Mouse (Mus musculus): ENCODE data around the gene Ly6g6e. TPM values are rescaled to one million over a fixed set of nuclear protein-coding genes. Genes with fewer than 3 reads are reported as not detected.
"Not testable (repeated sequence)": the region's sequence is repeated elsewhere in the genome, so short reads cannot be mapped to it uniquely, and the experiment has no call there.

Ly6g6e gene
- polyA plus RNA-seq, 2 experiments from 2014 or later: not detected

GRCm38 (mm10) chr17:35104079-35104478 is 27.4 kb downstream of the Ly6g6e start:
- no peak for ATAC-seq

GRCm38 (mm10) chr17:35104754-35105153 is 28.1 kb downstream of the Ly6g6e start:
- ATAC-seq: no peak

GRCm38 (mm10) chr17:35105740-35106389 is 29.2 kb downstream of the Ly6g6e start:
- no peak for ATAC-seq

- ATAC-seq: no peak
Measured at GRCm38 (mm10) chr17:35106522-35106921, 29.8 kb downstream of the Ly6g6e start.

GRCm38 (mm10) chr17:35108097-35108496 is 31.4 kb downstream of the Ly6g6e start, which contains the start of gene Ly6g5c:
Ly6g5c (plus strand) TSS chr17:35108279.
- no peak for ATAC-seq

- no peak for ATAC-seq
Measured at GRCm38 (mm10) chr17:35111774-35112173, 35.1 kb downstream of the Ly6g6e start.

- peak; percentile 70 for ATAC-seq
Measured at GRCm38 (mm10) chr17:35115046-35116019, 38.6 kb downstream of the Ly6g6e start, which contains the start of gene Ly6g5b. Ly6g5b (minus strand) TSS chr17:35115428.

- ATAC-seq: no peak
Measured at GRCm38 (mm10) chr17:35120745-35121142, 44.0 kb downstream of the Ly6g6e start.

- peak; percentile 95 for ATAC-seq
Measured at GRCm38 (mm10) chr17:35121143-35121799, 44.6 kb downstream of the Ly6g6e start, which contains the start of gene Gpank1. Gpank1 (plus strand) TSS chr17:35121455.

GRCm38 (mm10) chr17:35121871-35122303 is 45.2 kb downstream of the Ly6g6e start, which contains the start of gene Csnk2b:
Csnk2b (minus strand) TSS chr17:35122053.
- no peak for ATAC-seq

GRCm38 (mm10) chr17:35123287-35123686 is 46.6 kb downstream of the Ly6g6e start:
- ATAC-seq: not testable (repeated sequence)

GRCm38 (mm10) chr17:35124261-35124896 is 47.7 kb downstream of the Ly6g6e start:
- ATAC-seq: not testable (repeated sequence)

GRCm38 (mm10) chr17:35125081-35125480 is 48.4 kb downstream of the Ly6g6e start:
- ATAC-seq: no peak

- no peak for ATAC-seq
Measured at GRCm38 (mm10) chr17:35125578-35125977, 48.9 kb downstream of the Ly6g6e start.

- ATAC-seq: peak; percentile 75
Measured at GRCm38 (mm10) chr17:35126206-35126611, 49.5 kb downstream of the Ly6g6e start, which contains the start of gene D17H6S53E. D17H6S53E (plus strand) TSS chr17:35126373.

GRCm38 (mm10) chr17:35127017-35127416 is 50.3 kb downstream of the Ly6g6e start:
- ATAC-seq: no peak

Other genes starting within 250 kb of the Ly6g6e start
- gene Stk19, start 240.0 kb upstream of the Ly6g6e start, polyA plus RNA-seq (2017; shearing (Covaris generic)): 10 to 100 TPM; 24.4 to 46.0 TPM
- gene Dxo, start 239.9 kb upstream of the Ly6g6e start, polyA plus RNA-seq (2017; shearing (Covaris generic)): 10 to 100 TPM; 28.8 to 33.4 TPM
- 10 to 100 TPM; 26.8 to 44.1 TPM for gene Skiv2l, start 226.7 kb upstream of the Ly6g6e start, polyA plus RNA-seq (2017; shearing (Covaris generic))
- gene Nelfe, start 226.5 kb upstream of the Ly6g6e start, polyA plus RNA-seq (2017; shearing (Covaris generic)): 10 to 100 TPM; 33.2 to 44.8 TPM
- under 1 TPM; 0.27 to 0.61 TPM for gene Cfb, start 214.4 kb upstream of the Ly6g6e start, polyA plus RNA-seq (2017; shearing (Covaris generic))
- not detected for gene Zbtb12, start 197.4 kb upstream of the Ly6g6e start, polyA plus RNA-seq (2017; shearing (Covaris generic))
- not detected for gene Gm20547, start 194.9 kb upstream of the Ly6g6e start, polyA plus RNA-seq (2017; shearing (Covaris generic))
- gene C2, start 178.6 kb upstream of the Ly6g6e start, polyA plus RNA-seq (2017; shearing (Covaris generic)): 1 to 10 TPM; 1.1 to 2.5 TPM
- gene Ehmt2, start 178.4 kb upstream of the Ly6g6e start, polyA plus RNA-seq (2017; shearing (Covaris generic)): 10 to 100 TPM; 21.8 to 30.5 TPM
- gene Slc44a4, start 162.4 kb upstream of the Ly6g6e start, polyA plus RNA-seq (2017; shearing (Covaris generic)): not detected
- gene Neu1, start 145.6 kb upstream of the Ly6g6e start, polyA plus RNA-seq (2017; shearing (Covaris generic)): 10 to 100 TPM; 32.5 to 40.6 TPM
- 1 to 10 TPM in 1 of 2 experiments, under 1 TPM in 1; 0.84 to 3.7 TPM for gene Hspa1b, start 117.7 kb upstream of the Ly6g6e start, polyA plus RNA-seq (2017; shearing (Covaris generic))
- gene Gm20481, start 107.0 kb upstream of the Ly6g6e start, polyA plus RNA-seq (2017; shearing (Covaris generic)): 1 to 10 TPM in 1 of 2 experiments, not detected in 1; 3.1 TPM
- 1 to 10 TPM in 1 of 2 experiments, not detected in 1; 1.1 TPM for gene Hspa1a, start 104.7 kb upstream of the Ly6g6e start, polyA plus RNA-seq (2017; shearing (Covaris generic))
- gene Hspa1l, start 104.2 kb upstream of the Ly6g6e start, polyA plus RNA-seq (2017; shearing (Covaris generic)): 1 to 10 TPM in 1 of 2 experiments, under 1 TPM in 1; 0.17 to 1.3 TPM
- gene Lsm2, start 95.0 kb upstream of the Ly6g6e start, polyA plus RNA-seq (2017; shearing (Covaris generic)): 10 to 100 TPM; 51.4 to 54.8 TPM
- gene Vars, start 75.9 kb upstream of the Ly6g6e start, polyA plus RNA-seq (2017; shearing (Covaris generic)): 10 to 100 TPM; 28.4 to 31.6 TPM
- under 1 TPM; 0.12 to 0.14 TPM for gene Vwa7, start 60.3 kb upstream of the Ly6g6e start, polyA plus RNA-seq (2017; shearing (Covaris generic))
- 1 to 10 TPM; 2.7 to 2.8 TPM for gene Sapcd1, start 48.9 kb upstream of the Ly6g6e start, polyA plus RNA-seq (2017; shearing (Covaris generic))
- gene Msh5, start 30.2 kb upstream of the Ly6g6e start, polyA plus RNA-seq (2017; shearing (Covaris generic)): 1 to 10 TPM; 1.8 to 2.5 TPM
- 100 to 1,000 TPM; 490 to 619 TPM for gene Clic1, start 26.9 kb upstream of the Ly6g6e start, polyA plus RNA-seq (2017; shearing (Covaris generic))
- gene Ddah2, start 17.9 kb upstream of the Ly6g6e start, polyA plus RNA-seq (2017; shearing (Covaris generic)): 1 to 10 TPM; 1.1 to 6.3 TPM
- gene Ly6g6c, start 11.5 kb upstream of the Ly6g6e start, polyA plus RNA-seq (2017; shearing (Covaris generic)): not detected
- gene Mpig6b, start 10.7 kb upstream of the Ly6g6e start, polyA plus RNA-seq (2017; shearing (Covaris generic)): not detected
- not detected for gene Ly6g6d, start 1.2 kb downstream of the Ly6g6e start, polyA plus RNA-seq (2017; shearing (Covaris generic))
- not detected for gene Ly6g6f, start 8.7 kb downstream of the Ly6g6e start, polyA plus RNA-seq (2017; shearing (Covaris generic))
- 10 to 100 TPM; 23.5 to 27.2 TPM for gene Abhd16a, start 12.4 kb downstream of the Ly6g6e start, polyA plus RNA-seq (2017; shearing (Covaris generic))
- not detected for gene Ly6g5c, start 31.4 kb downstream of the Ly6g6e start, polyA plus RNA-seq (2017; shearing (Covaris generic))
- gene Ly6g5b, start 38.5 kb downstream of the Ly6g6e start, polyA plus RNA-seq (2017; shearing (Covaris generic)): 1 to 10 TPM; 2.5 to 2.8 TPM
- gene Gpank1, start 44.6 kb downstream of the Ly6g6e start, polyA plus RNA-seq (2017; shearing (Covaris generic)): 10 to 100 TPM; 80.4 to 86.0 TPM
- 100 to 1,000 TPM; 243 to 284 TPM for gene Csnk2b, start 45.2 kb downstream of the Ly6g6e start, polyA plus RNA-seq (2017; shearing (Covaris generic))
- gene D17H6S53E, start 49.5 kb downstream of the Ly6g6e start, polyA plus RNA-seq (2017; shearing (Covaris generic)): 10 to 100 TPM; 24.2 to 33.4 TPM
- under 1 TPM in 1 of 2 experiments, not detected in 1; 0.32 TPM for gene Apom, start 55.1 kb downstream of the Ly6g6e start, polyA plus RNA-seq (2017; shearing (Covaris generic))
- gene Bag6, start 58.3 kb downstream of the Ly6g6e start, polyA plus RNA-seq (2017; shearing (Covaris generic)): 10 to 100 TPM; 16.9 to 31.5 TPM
- gene Prrc2a, start 88.0 kb downstream of the Ly6g6e start, polyA plus RNA-seq (2017; shearing (Covaris generic)): 10 to 100 TPM; 43.0 to 75.1 TPM
- gene Aif1, start 99.2 kb downstream of the Ly6g6e start, polyA plus RNA-seq (2017; shearing (Covaris generic)): 1 to 10 TPM; 1.8 to 3.7 TPM
- gene Lst1, start 111.5 kb downstream of the Ly6g6e start, polyA plus RNA-seq (2017; shearing (Covaris generic)): 10 to 100 TPM in 1 of 2 experiments, 1 to 10 TPM in 1; 7.3 to 10.0 TPM
- gene Ltb, start 117.5 kb downstream of the Ly6g6e start, polyA plus RNA-seq (2017; shearing (Covaris generic)): 100 to 1,000 TPM; 154 to 344 TPM
- gene Tnf, start 125.1 kb downstream of the Ly6g6e start, polyA plus RNA-seq (2017; shearing (Covaris generic)): 10 to 100 TPM; 15.3 to 23.5 TPM
- gene Lta, start 128.4 kb downstream of the Ly6g6e start, polyA plus RNA-seq (2017; shearing (Covaris generic)): 10 to 100 TPM; 82.7 to 99.0 TPM
- gene Gm16181, start 143.9 kb downstream of the Ly6g6e start, polyA plus RNA-seq (2017; shearing (Covaris generic)): 1 to 10 TPM in 1 of 2 experiments, under 1 TPM in 1; 0.79 to 1.4 TPM
- 1 to 10 TPM; 6.3 to 8.2 TPM for gene Atp6v1g2, start 156.8 kb downstream of the Ly6g6e start, polyA plus RNA-seq (2017; shearing (Covaris generic))
- gene Nfkbil1, start 158.9 kb downstream of the Ly6g6e start, polyA plus RNA-seq (2017; shearing (Covaris generic)): 1 to 10 TPM; 2.0 to 2.2 TPM
- 100 to 1,000 TPM; 255 to 357 TPM for gene Ddx39b, start 164.8 kb downstream of the Ly6g6e start, polyA plus RNA-seq (2017; shearing (Covaris generic))
- 1,000 to 10,000 TPM; 4,417 to 6,162 TPM for gene H2-D1, start 185.8 kb downstream of the Ly6g6e start, polyA plus RNA-seq (2017; shearing (Covaris generic))
- gene H2-Q1, start 243.5 kb downstream of the Ly6g6e start, polyA plus RNA-seq (2017; shearing (Covaris generic)): under 1 TPM in 1 of 2 experiments, not detected in 1; 0.13 TPM

Data from CD4-positive, CD25-positive, alpha-beta regulatory T cell, adult 4 months (primary cell).